Mouse (Mus musculus): Measurements from ENCODE around the gene Babam1. TPM values are rescaled to one million over a fixed set of nuclear protein-coding genes. Genes with fewer than 3 reads are reported as not detected.

The Babam1 gene
- polyA plus RNA-seq, 1 experiment: 82.0 TPM

- peak overlapping the region; percentile 7; the same call in 1 of the 2 replicates for H3K9ac ChIP-seq (ENCODE audit: low read depth, poor library complexity, severe bottlenecking)
- H3K36me3 ChIP-seq (ENCODE audit: control insufficient read depth, insufficient read depth, low read length, poor library complexity, severe bottlenecking): peaks cover 10% of the 10 kb centered on the region
- no peaks in the 10 kb centered on the region for H3K27me3 ChIP-seq (ENCODE audit: control insufficient read depth, insufficient read depth, low read length, poor library complexity, severe bottlenecking)
- TF ChIP-seq EP300 (IDR thresholded peaks at IDR 0.05; ENCODE audit: insufficient read depth, low read depth, low read length): no peak
- TF ChIP-seq POLR2A (IDR thresholded peaks at IDR 0.05; ENCODE audit: insufficient read depth, low read length): no peak
- TF ChIP-seq CTCF (IDR thresholded peaks at IDR 0.05; ENCODE audit: low read depth, low read length): no peak
- no peak overlapping the region for H3K4me3 ChIP-seq (ENCODE audit: low read depth, low read length)
- no peaks in the 10 kb centered on the region for H3K9me3 ChIP-seq (replicated peaks; ENCODE audit: control insufficient read depth, insufficient read depth, low read length, poor library complexity, severe bottlenecking)
- peaks cover 9% of the 10 kb centered on the region for H3K4me1 ChIP-seq (ENCODE audit: control insufficient read depth, insufficient read depth, low read length)
- no peak overlapping the region for H3K27ac ChIP-seq (ENCODE audit: insufficient read depth, low read length)
Observed at GRCm38 (mm10) chr8:71372427-71372826, 24.2 kb upstream of the Babam1 start.

- Histone ChIP-seq H3K4me3 (ENCODE audit: low read depth, low read length) (no peak overlapping the region), H3K9ac (ENCODE audit: low read depth, poor library complexity, severe bottlenecking) (no peak overlapping the region), H3K4me1 (ENCODE audit: control insufficient read depth, insufficient read depth, low read length) (peaks cover 9% of the 10 kb centered on the region), H3K36me3 (ENCODE audit: control insufficient read depth, insufficient read depth, low read length, poor library complexity, severe bottlenecking) (peaks cover 10% of the 10 kb centered on the region), H3K27ac (ENCODE audit: insufficient read depth, low read length) (no peak overlapping the region), H3K27me3 (ENCODE audit: control insufficient read depth, insufficient read depth, low read length, poor library complexity, severe bottlenecking) (no peaks in the 10 kb centered on the region), H3K9me3 (replicated peaks; ENCODE audit: control insufficient read depth, insufficient read depth, low read length, poor library complexity, severe bottlenecking) (no peaks in the 10 kb centered on the region)
- TF ChIP-seq EP300 (IDR thresholded peaks at IDR 0.05; ENCODE audit: insufficient read depth, low read depth, low read length) (no peak), CTCF (IDR thresholded peaks at IDR 0.05; ENCODE audit: low read depth, low read length) (peak; percentile 10)
Observed at GRCm38 (mm10) chr8:71373000-71373399, 23.7 kb upstream of the Babam1 start.

GRCm38 (mm10) chr8:71374616-71375206 lies 21.9 kb upstream of the Babam1 start:
- Histone ChIP-seq H3K9me3 (replicated peaks; ENCODE audit: control insufficient read depth, insufficient read depth, low read length, poor library complexity, severe bottlenecking) (no peaks in the 10 kb centered on the region), H3K27me3 (ENCODE audit: control insufficient read depth, insufficient read depth, low read length, poor library complexity, severe bottlenecking) (no peaks in the 10 kb centered on the region), H3K4me3 (ENCODE audit: low read depth, low read length) (no peak overlapping the region), H3K4me1 (ENCODE audit: control insufficient read depth, insufficient read depth, low read length) (peaks cover 9% of the 10 kb centered on the region), H3K36me3 (ENCODE audit: control insufficient read depth, insufficient read depth, low read length, poor library complexity, severe bottlenecking) (peaks cover 2% of the 10 kb centered on the region), H3K27ac (ENCODE audit: insufficient read depth, low read length) (peak overlapping the region; percentile 28), H3K9ac (ENCODE audit: low read depth, poor library complexity, severe bottlenecking) (no peak overlapping the region)
- no peak for TF ChIP-seq EP300 (IDR thresholded peaks at IDR 0.05; ENCODE audit: insufficient read depth, low read depth, low read length)
- no peak for TF ChIP-seq CTCF (IDR thresholded peaks at IDR 0.05; ENCODE audit: low read depth, low read length)
- TF ChIP-seq POLR2A (IDR thresholded peaks at IDR 0.05; ENCODE audit: insufficient read depth, low read length): no peak

GRCm38 (mm10) chr8:71375581-71376422 lies 20.9 kb upstream of the Babam1 start:
- H3K27ac ChIP-seq (ENCODE audit: insufficient read depth, low read length): no peak overlapping the region
- peaks cover 9% of the 10 kb centered on the region for H3K4me1 ChIP-seq (ENCODE audit: control insufficient read depth, insufficient read depth, low read length)
- H3K27me3 ChIP-seq (ENCODE audit: control insufficient read depth, insufficient read depth, low read length, poor library complexity, severe bottlenecking): no peaks in the 10 kb centered on the region
- H3K9ac ChIP-seq (ENCODE audit: low read depth, poor library complexity, severe bottlenecking): peak overlapping the region; percentile 11; the same call in 1 of the 2 replicates
- peak overlapping the region; percentile 49 for H3K4me3 ChIP-seq (ENCODE audit: low read depth, low read length)
- no peaks in the 10 kb centered on the region for H3K36me3 ChIP-seq (ENCODE audit: control insufficient read depth, insufficient read depth, low read length, poor library complexity, severe bottlenecking)
- TF ChIP-seq POLR2A (IDR thresholded peaks at IDR 0.05; ENCODE audit: insufficient read depth, low read length) (no peak), EP300 (IDR thresholded peaks at IDR 0.05; ENCODE audit: insufficient read depth, low read depth, low read length) (peak; percentile 66; the same call in 1 of the 2 replicates), CTCF (IDR thresholded peaks at IDR 0.05; ENCODE audit: low read depth, low read length) (peak; percentile 36)
- H3K9me3 ChIP-seq (replicated peaks; ENCODE audit: control insufficient read depth, insufficient read depth, low read length, poor library complexity, severe bottlenecking): no peaks in the 10 kb centered on the region

GRCm38 (mm10) chr8:71376423-71377030 lies 20.1 kb upstream of the Babam1 start:
- H3K27me3 ChIP-seq (ENCODE audit: control insufficient read depth, insufficient read depth, low read length, poor library complexity, severe bottlenecking): no peaks in the 10 kb centered on the region
- peak overlapping the region; percentile 49 for H3K4me3 ChIP-seq (ENCODE audit: low read depth, low read length)
- peak overlapping the region; percentile 11; the same call in 1 of the 2 replicates for H3K9ac ChIP-seq (ENCODE audit: low read depth, poor library complexity, severe bottlenecking)
- no peaks in the 10 kb centered on the region for H3K9me3 ChIP-seq (replicated peaks; ENCODE audit: control insufficient read depth, insufficient read depth, low read length, poor library complexity, severe bottlenecking)
- no peak overlapping the region for H3K27ac ChIP-seq (ENCODE audit: insufficient read depth, low read length)
- H3K4me1 ChIP-seq (ENCODE audit: control insufficient read depth, insufficient read depth, low read length): peaks cover 9% of the 10 kb centered on the region
- no peaks in the 10 kb centered on the region for H3K36me3 ChIP-seq (ENCODE audit: control insufficient read depth, insufficient read depth, low read length, poor library complexity, severe bottlenecking)
- TF ChIP-seq CTCF (IDR thresholded peaks at IDR 0.05; ENCODE audit: low read depth, low read length): no peak

- H3K4me1 ChIP-seq (ENCODE audit: control insufficient read depth, insufficient read depth, low read length): peaks cover 10% of the 10 kb centered on the region
- H3K4me3 ChIP-seq (ENCODE audit: low read depth, low read length): no peak overlapping the region
- TF ChIP-seq POLR2A (IDR thresholded peaks at IDR 0.05; ENCODE audit: insufficient read depth, low read length) (no peak), EP300 (IDR thresholded peaks at IDR 0.05; ENCODE audit: insufficient read depth, low read depth, low read length) (no peak), CTCF (IDR thresholded peaks at IDR 0.05; ENCODE audit: low read depth, low read length) (no peak)
- no peak overlapping the region for H3K27ac ChIP-seq (ENCODE audit: insufficient read depth, low read length)
- H3K9ac ChIP-seq (ENCODE audit: low read depth, poor library complexity, severe bottlenecking): no peak overlapping the region
- H3K36me3 ChIP-seq (ENCODE audit: control insufficient read depth, insufficient read depth, low read length, poor library complexity, severe bottlenecking): no peaks in the 10 kb centered on the region
- no peaks in the 10 kb centered on the region for H3K9me3 ChIP-seq (replicated peaks; ENCODE audit: control insufficient read depth, insufficient read depth, low read length, poor library complexity, severe bottlenecking)
- H3K27me3 ChIP-seq (ENCODE audit: control insufficient read depth, insufficient read depth, low read length, poor library complexity, severe bottlenecking): no peaks in the 10 kb centered on the region
Observed at GRCm38 (mm10) chr8:71379008-71379407, 17.7 kb upstream of the Babam1 start.
